Mouse (Mus musculus) embryonic fibroblast, embryonic 13.5 days (primary cell): ENCODE results near the gene Gcdh. TPM values are rescaled to one million over a fixed set of nuclear protein-coding genes. Genes with fewer than 3 reads are reported as not detected.

Experiments used
- H3K27ac ChIP-seq: 2 replicates; pipeline ENCODE4 v1.5.1; 2012; ENCODE audit warnings: low read length, control low read depth, inconsistent platforms; ENCODE audit not compliant: insufficient read depth
- H3K4me1 ChIP-seq: 2 replicates; pipeline ENCODE4 v1.6.1; 2011; ENCODE audit warnings: low read length; ENCODE audit not compliant: control insufficient read depth, insufficient read depth
- H3K4me3 ChIP-seq: 2 replicates; pipeline ENCODE4 v1.5.1; 2011; ENCODE audit warnings: mild to moderate bottlenecking, control low read depth, low read length; ENCODE audit not compliant: insufficient read depth
- CTCF ChIP-seq: IDR thresholded peaks from 2 replicates; pipeline ENCODE4 v1.5.1; 2011; ENCODE audit warnings: mild to moderate bottlenecking, control low read depth, low read length, moderate library complexity, borderline replicate concordance; ENCODE audit not compliant: insufficient read depth
- POLR2A ChIP-seq: IDR thresholded peaks from 2 replicates; pipeline ENCODE4 v1.6.1; 2011; ENCODE audit warnings: low read depth, mild to moderate bottlenecking, control low read depth, low read length, moderate library complexity
- polyA plus RNA-seq: library from polyadenylated mRNA; stranded (reverse); fragments of >200 nt; gene quantifications from 2 replicates; pipeline ENCODE4 v1.2.4, GENCODE M21; 2011; ENCODE audit warnings: low read depth; ENCODE audit not compliant: missing spikeins, insufficient read length

Gcdh gene
- polyA plus RNA-seq = 18.6 and 23.5 TPM in 2 replicates

DNA sequence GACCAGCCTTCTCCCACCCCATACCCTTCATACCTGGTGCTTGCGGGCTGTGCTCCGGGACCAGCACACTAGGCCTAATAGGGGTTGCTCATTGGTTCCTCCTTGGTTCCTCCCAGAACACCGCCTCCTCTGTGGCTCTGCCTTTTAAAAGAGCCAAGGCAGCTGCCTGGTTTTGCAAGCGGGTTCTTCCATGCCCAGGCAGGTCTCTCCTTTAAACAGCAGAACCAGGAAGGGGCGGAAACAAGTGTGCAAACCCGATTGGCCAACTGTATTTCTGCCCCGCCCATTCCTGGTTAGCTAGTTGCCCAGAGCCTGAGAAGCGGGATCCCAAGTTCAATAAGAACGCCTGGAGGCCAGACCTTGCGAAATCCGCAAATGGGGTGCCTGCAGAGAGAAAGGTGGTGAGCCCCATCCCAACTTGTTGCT, at the start of gene Gcdh:
TSS of gene Gcdh (minus strand) at position 213 of the 426 bp plus-strand sequence.
- Histone ChIP-seq H3K4me1 (no peaks in the 10 kb centered on the region), H3K27ac (no peak within 1 kb of the TSS), H3K4me3 (peak within 1 kb of the TSS; percentile 73)
- peak; percentile 68 for TF ChIP-seq POLR2A
- TF ChIP-seq CTCF = no peak

DNA sequence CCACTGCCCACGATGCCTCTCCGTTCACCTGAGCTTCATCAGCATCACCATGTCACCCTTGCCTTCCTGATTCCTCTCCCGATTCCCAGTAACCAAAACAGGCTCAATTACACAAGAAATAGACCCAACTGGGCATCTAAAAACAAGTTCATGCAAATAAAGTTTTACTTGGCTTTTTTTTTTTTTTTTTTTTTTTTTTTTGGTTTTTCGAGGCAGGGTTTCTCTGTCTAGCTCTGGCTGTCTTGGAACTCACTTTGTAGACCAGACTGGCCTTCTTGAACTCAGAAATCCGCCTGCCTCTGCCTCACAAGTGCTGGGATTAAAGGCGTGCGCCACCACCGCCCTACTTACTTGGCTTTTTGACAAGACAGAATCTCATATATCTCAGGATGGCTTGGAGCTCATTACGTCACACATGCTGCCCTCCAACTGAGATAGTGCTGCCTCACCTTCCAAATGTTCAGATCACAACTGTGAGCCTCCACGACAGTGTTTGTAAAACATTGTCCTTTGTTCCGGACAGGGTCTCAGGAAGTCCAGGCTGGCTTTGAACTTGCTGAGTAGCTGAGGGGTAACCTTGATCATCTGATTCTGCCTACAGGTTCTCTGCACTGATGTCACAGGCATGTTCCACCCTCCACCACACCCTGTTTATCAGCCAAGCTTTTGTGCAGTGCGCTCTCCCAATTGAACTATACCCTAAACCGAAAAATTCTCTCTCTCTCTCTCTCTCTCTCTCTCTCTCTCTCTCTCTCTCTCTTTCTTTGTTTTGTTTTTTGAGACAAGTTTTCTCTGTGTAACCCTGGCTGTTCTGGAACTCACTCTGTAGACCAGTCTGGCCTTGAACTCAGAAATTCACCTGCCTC, 44.1 kb upstream of the Gcdh start:
- no peak overlapping the region for H3K27ac ChIP-seq
- H3K4me1 ChIP-seq = 0 out of 2 replicates have a peak, but pooled peaks cover 3% of the 10 kb centered on the region
- no peak overlapping the region for H3K4me3 ChIP-seq
- TF ChIP-seq POLR2A (no peak), CTCF (no peak)

DNA sequence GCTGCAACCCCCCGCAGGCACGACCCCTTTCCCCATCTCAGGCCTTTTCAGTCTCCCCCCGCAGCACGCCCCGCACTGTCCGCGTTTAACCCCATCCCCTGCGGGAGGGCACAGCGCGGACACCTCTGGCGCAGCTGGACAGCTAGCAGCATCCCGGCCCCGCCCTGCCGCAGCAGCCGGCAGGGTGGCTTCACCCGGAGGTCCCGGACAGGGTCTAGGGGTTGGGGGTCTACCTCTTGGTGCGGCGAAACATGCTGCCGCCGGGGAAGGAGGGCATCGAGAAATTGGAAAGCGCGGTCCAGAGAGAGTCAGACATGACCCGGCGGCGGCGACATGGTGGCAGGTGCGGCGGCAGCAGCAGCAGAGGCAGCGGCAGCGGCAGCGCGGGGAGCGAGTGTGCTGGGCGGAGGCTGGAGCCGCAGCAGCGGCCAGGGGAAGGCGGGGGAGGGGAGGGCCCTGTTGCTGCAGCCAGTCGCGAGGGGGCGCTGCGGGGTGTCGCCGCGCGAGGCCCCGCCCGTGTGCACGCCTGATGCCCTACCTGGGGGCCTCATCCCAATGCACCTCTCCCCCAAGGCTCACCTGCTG, 43.3 kb upstream of the Gcdh start, which contains the start of gene Mast1:
TSS of gene Mast1 (minus strand) at position 398 of the 585 bp plus-strand sequence.
- TF ChIP-seq POLR2A (no peak), CTCF (peak; percentile 45)
- Histone ChIP-seq H3K27ac (no peak within 1 kb of the TSS), H3K4me1 (0 out of 2 replicates have a peak, but pooled peaks cover 3% of the 10 kb centered on the region), H3K4me3 (no peak within 1 kb of the TSS)

DNA sequence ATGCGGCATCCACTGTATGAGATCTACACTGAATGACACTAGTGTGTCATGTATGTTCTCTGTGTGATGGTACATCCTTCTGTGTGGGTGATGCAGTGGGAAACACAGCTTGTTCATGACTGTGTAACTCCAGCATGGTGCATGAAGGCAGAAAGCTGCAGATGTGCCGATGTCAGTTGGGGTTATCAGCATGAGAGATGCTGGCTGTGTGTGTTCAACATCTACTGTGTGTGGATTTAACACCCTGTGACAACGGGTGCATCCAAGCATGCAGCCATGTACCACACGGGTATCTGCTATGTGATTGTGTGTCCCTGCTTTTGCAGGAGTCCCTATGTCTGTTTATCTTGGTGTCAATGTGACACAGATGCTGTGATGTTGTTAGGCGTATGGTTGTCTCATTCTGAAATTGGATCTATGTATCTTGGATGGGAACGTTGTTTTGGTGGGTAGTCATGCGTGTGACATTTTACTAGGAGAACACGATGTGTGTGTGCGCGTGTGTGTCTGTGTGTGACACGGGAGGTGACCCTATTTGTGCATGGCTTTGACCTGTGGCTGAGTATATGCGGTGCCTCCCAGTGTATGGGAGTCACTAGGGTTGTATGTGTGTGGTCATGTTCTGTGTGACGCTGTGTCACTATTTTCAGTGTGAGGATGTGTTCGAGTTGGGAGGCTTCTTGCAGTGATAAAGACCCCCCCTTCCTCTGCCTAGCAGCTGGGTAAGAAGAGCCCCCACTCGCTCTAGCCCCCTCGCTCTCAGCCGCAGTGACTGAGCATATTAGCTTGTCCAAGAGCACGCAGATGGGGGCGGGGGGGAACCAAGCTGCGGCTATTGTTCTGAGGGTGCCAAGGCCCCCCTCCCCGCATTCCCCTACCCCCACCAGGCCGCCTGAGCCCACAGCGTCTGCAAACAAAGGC, 42.6 kb upstream of the Gcdh start:
- TF ChIP-seq CTCF = no peak
- no peak for TF ChIP-seq POLR2A
- H3K4me3 ChIP-seq = no peak overlapping the region
- H3K27ac ChIP-seq = no peak overlapping the region
- 0 out of 2 replicates have a peak, but pooled peaks cover 3% of the 10 kb centered on the region for H3K4me1 ChIP-seq

DNA sequence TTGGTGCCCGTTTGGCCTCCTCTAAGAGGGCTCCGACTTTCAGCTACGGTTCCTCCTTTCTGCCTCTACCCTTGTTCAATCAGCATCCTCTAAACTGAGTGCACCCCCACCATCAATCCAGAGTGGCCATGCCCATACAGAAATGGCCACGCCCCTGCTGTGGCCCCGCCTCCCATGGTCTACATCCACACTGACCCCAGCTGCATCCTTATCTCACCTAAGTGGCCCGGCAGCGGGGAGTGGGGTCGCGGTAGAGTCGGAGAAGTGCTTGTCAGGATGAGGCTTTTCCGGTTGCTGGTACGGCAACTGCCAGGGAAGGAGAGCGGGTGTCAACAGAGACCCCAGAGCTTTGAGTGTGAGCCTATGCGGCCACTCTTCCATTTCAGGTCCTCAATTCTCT, 41.8 kb upstream of the Gcdh start:
- Histone ChIP-seq H3K4me1 (0 out of 2 replicates have a peak, but pooled peaks cover 3% of the 10 kb centered on the region), H3K27ac (no peak overlapping the region), H3K4me3 (no peak overlapping the region)
- no peak for TF ChIP-seq POLR2A
- TF ChIP-seq CTCF = no peak

- no peak for TF ChIP-seq POLR2A
- TF ChIP-seq CTCF = no peak
- Histone ChIP-seq H3K27ac (no peak overlapping the region), H3K4me1 (0 out of 2 replicates have a peak, but pooled peaks cover 3% of the 10 kb centered on the region), H3K4me3 (no peak overlapping the region)
These were observed 41.1 kb upstream of the Gcdh start for GRCm38 (mm10) chr8:84934860-84935259.

- H3K27ac ChIP-seq = no peak overlapping the region
These were observed 40.2 kb upstream of the Gcdh start for GRCm38 (mm10) chr8:84933767-84934559.

DNA sequence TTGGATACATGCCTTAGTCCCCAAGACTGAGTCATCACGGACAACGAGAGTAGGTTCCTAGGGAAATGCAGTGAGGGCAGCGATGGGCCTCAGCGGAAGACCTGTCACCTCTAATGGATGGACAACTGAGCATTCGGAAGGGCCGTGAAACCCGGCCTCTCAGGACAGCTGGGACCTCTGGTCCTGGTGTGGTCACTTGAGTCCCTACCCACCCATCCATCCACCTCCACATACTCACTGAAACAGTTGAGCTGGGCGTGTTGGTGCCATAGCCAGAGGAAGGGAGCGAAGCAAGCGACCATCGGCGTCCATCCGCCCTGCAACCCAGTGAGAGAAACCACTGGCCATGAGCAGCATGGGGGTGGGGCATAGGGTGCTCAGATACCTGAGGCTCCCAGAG, 36.9 kb upstream of the Gcdh start:
- TF ChIP-seq CTCF = no peak
- Histone ChIP-seq H3K4me1 (no peaks in the 10 kb centered on the region), H3K27ac (no peak overlapping the region), H3K4me3 (no peak overlapping the region)

More at GRCm38 (mm10) chr8:84933767-84934559, 40.2 kb upstream of the Gcdh start:
- TF ChIP-seq CTCF (no peak), POLR2A (no peak)
- Histone ChIP-seq H3K4me1 (0 out of 2 replicates have a peak, but pooled peaks cover 3% of the 10 kb centered on the region), H3K4me3 (no peak overlapping the region)
